In the genomic region with DNA sequence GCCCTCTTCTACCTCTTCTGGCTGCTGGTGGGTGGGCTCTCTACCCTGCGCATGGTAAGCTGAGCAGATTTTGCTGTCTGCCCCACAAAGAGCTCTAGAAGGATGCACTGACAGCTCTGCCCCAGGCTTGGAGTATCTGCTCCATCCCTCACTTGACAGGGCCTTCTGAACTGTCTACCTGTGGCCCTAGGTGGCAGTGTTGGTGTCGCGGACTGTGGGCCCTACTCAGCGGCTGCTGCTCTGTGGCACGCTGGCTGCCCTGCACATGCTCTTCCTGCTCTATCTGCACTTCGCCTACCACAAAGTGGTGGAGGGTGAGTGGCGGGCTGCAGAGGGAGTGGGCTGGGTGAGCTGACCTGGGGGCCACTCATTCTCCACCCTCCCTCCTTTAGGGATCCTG, we compare ENCODE assay signal across 15 mouse cellular contexts. TPM values are rescaled to one million over a fixed set of nuclear protein-coding genes. Genes with fewer than 3 reads are reported as not detected.
A peak's percentile ranks its signal among the peaks of the same experiment; 100 is the strongest.
DNase-seq lines count a peak whose midpoint lies in the region; ATAC-seq and TF ChIP-seq lines count a peak whose summit lies in the region.
"Had no signal": no experiment of that assay in that cellular context is flagged by ENCODE, and none has a peak within 500 bp of the region (broad histone marks: within the 10 kb centered on the region; RNA-seq: fewer than 3 reads in every experiment).

No protein-coding gene starts in this region.

- 0 out of 2 replicates have a peak overlapping the region, but pooled peaks have one; percentile 11 for H3K4me3 ChIP-seq in hindbrain, embryonic 10.5 days
- H3K4me3 ChIP-seq in hindbrain, embryonic 12.5 days = no peak overlapping the region
- no peak overlapping the region for H3K4me3 ChIP-seq in thymus, adult 2 months (ENCODE audit: control insufficient read depth, insufficient read depth, low read length)
- H3K4me3 ChIP-seq in limb, embryonic 10.5 days = 0 out of 2 replicates have a peak overlapping the region, but pooled peaks have one; percentile 3
- H3K4me3 ChIP-seq: heart, embryonic 15.5 days; kidney, embryonic 15.5 days had no signal

- no peak for TF ChIP-seq POLR2A in thymus, adult 2 months (IDR thresholded peaks at IDR 0.05; ENCODE audit: control insufficient read depth, extremely low read depth, insufficient read depth, low read length, poor library complexity)

- 83% methylated on average over 7 of the region's 7 CpGs for WGBS in hindbrain, embryonic 10.5 days
- 87% methylated on average over 7 of the region's 7 CpGs for WGBS in hindbrain, embryonic 12.5 days
- WGBS in thymus, adult 2 months = 83% methylated on average over 7 of the region's 7 CpGs
- WGBS in limb, embryonic 10.5 days = 83% methylated on average over 7 of the region's 7 CpGs

- H3K9ac ChIP-seq in hindbrain, embryonic 12.5 days = no peak overlapping the region
- H3K9ac ChIP-seq: heart, embryonic 15.5 days; hindbrain, embryonic 14.5 days; kidney, embryonic 15.5 days had no signal

- ATAC-seq in hindbrain, embryonic 12.5 days (ENCODE audit: low FRiP score) = no peak

- no peak overlapping the region for H3K27ac ChIP-seq in hindbrain, embryonic 10.5 days
- H3K27ac ChIP-seq in hindbrain, embryonic 12.5 days = no peak overlapping the region
- no peak overlapping the region for H3K27ac ChIP-seq in thymus, adult 2 months (ENCODE audit: control insufficient read depth, insufficient read depth, low read length)
- no peak overlapping the region for H3K27ac ChIP-seq in limb, embryonic 10.5 days
- H3K27ac ChIP-seq: heart, embryonic 15.5 days; hindbrain, embryonic 14.5 days; kidney, embryonic 15.5 days had no signal

- no peak for TF ChIP-seq CTCF in thymus, adult 2 months (IDR thresholded peaks at IDR 0.05; ENCODE audit: borderline replicate concordance, control insufficient read depth, extremely low read depth, insufficient read depth, low read length, poor library complexity)

- H3K27me3 ChIP-seq in hindbrain, embryonic 10.5 days (ENCODE audit: insufficient read depth, poor library complexity, severe bottlenecking) = peaks cover 23% of the 10 kb centered on the region
- H3K27me3 ChIP-seq in hindbrain, embryonic 12.5 days = peaks cover 18% of the 10 kb centered on the region
- H3K27me3 ChIP-seq in thymus, adult 2 months (ENCODE audit: control insufficient read depth, insufficient read depth, low read length) = peaks cover 6% of the 10 kb centered on the region; the same call in 1 of the 2 replicates
- H3K27me3 ChIP-seq in limb, embryonic 10.5 days (ENCODE audit: low read depth, poor library complexity, severe bottlenecking) = peaks cover 25% of the 10 kb centered on the region
- H3K27me3 ChIP-seq: CH12.LX had no signal

- H3K4me2 ChIP-seq in hindbrain, embryonic 12.5 days (replicated peaks) = no peak overlapping the region
- H3K4me2 ChIP-seq: heart, embryonic 15.5 days; hindbrain, embryonic 14.5 days; kidney, embryonic 15.5 days had no signal

- H3K36me3 ChIP-seq in hindbrain, embryonic 10.5 days = peaks cover 43% of the 10 kb centered on the region
- peaks cover 31% of the 10 kb centered on the region for H3K36me3 ChIP-seq in hindbrain, embryonic 12.5 days
- H3K36me3 ChIP-seq in thymus, adult 2 months (ENCODE audit: control insufficient read depth, insufficient read depth, low read length) = peaks cover 24% of the 10 kb centered on the region
- H3K36me3 ChIP-seq in limb, embryonic 10.5 days = peaks cover 47% of the 10 kb centered on the region

- no peaks in the 10 kb centered on the region for H3K9me3 ChIP-seq in hindbrain, embryonic 10.5 days
- no peaks in the 10 kb centered on the region for H3K9me3 ChIP-seq in hindbrain, embryonic 12.5 days (replicated peaks)
- no peaks in the 10 kb centered on the region for H3K9me3 ChIP-seq in limb, embryonic 10.5 days (replicated peaks)
- H3K9me3 ChIP-seq: heart, embryonic 15.5 days; kidney, embryonic 15.5 days had no signal

- no peak for DNase-seq in hindbrain, embryonic 10.5 days (ENCODE audit: low spot score)
- peak; percentile 40 for DNase-seq in thymus, adult 2 months
- no peak for DNase-seq in thymus, postnatal 0 days (ENCODE audit: low spot score)
- DNase-seq in limb, embryonic 10.5 days (ENCODE audit: low spot score) = no peak
- no peak for DNase-seq in right cerebral cortex, postnatal 4 days
- DNase-seq in urinary bladder, postnatal 10 days (ENCODE audit: low spot score) = no peak
- DNase-seq: adrenal gland, adult 8-10 months; layer of hippocampus, adult 9-11 months; lung, adult 18-20 months; retina, postnatal 1 day had no signal

- H3K4me1 ChIP-seq in hindbrain, embryonic 10.5 days (replicated peaks) = peaks cover 51% of the 10 kb centered on the region
- H3K4me1 ChIP-seq in hindbrain, embryonic 12.5 days = peaks cover 44% of the 10 kb centered on the region
- peaks cover 30% of the 10 kb centered on the region for H3K4me1 ChIP-seq in thymus, adult 2 months (replicated peaks; ENCODE audit: control insufficient read depth, insufficient read depth, low read length)
- peaks cover 41% of the 10 kb centered on the region for H3K4me1 ChIP-seq in limb, embryonic 10.5 days

RNA-seq across cellular contexts. Expression of gene Lrrc73, which starts 2.2 kb away (rescaled TPM):
- polyA plus RNA-seq in hindbrain, embryonic 10.5 days (2016; fragmentation: Nextera tagmentation; extraction: Ambion mirVana) = 2.0 and 3.8 TPM in 2 replicates
- polyA plus RNA-seq in hindbrain, embryonic 12.5 days (2016; fragmentation: Nextera tagmentation; extraction: Ambion mirVana) = 3.9 and 4.1 TPM in 2 replicates
- polyA plus RNA-seq in thymus, adult 2 months (2012; rRNA removed) = 4.2 and 5.3 TPM in 2 replicates
- 1.1 and 1.2 TPM in 2 replicates for polyA plus RNA-seq in thymus, postnatal 0 days (2015; fragmentation: Nextera tagmentation; extraction: Ambion mirVana)
- 0.25 and 0.44 TPM in 2 replicates for polyA plus RNA-seq in limb, embryonic 10.5 days (2016; fragmentation: Nextera tagmentation; extraction: Ambion mirVana)

RNA-seq across cellular contexts. Expression of gene Yipf3, which starts 3.3 kb away (rescaled TPM):
- 73.1 and 85.0 TPM in 2 replicates for polyA plus RNA-seq in hindbrain, embryonic 10.5 days (2016; fragmentation: Nextera tagmentation; extraction: Ambion mirVana)
- polyA plus RNA-seq in hindbrain, embryonic 12.5 days (2016; fragmentation: Nextera tagmentation; extraction: Ambion mirVana) = 77.2 and 83.8 TPM in 2 replicates
- 250 and 292 TPM in 2 replicates for polyA plus RNA-seq in thymus, adult 2 months (2012; rRNA removed)
- polyA plus RNA-seq in thymus, postnatal 0 days (2015; fragmentation: Nextera tagmentation; extraction: Ambion mirVana) = 119 and 124 TPM in 2 replicates
- 73.0 and 81.9 TPM in 2 replicates for polyA plus RNA-seq in limb, embryonic 10.5 days (2016; fragmentation: Nextera tagmentation; extraction: Ambion mirVana)

RNA-seq across cellular contexts. Expression of gene Polr1c, which starts 3.3 kb away (rescaled TPM):
- 107 and 135 TPM in 2 replicates for polyA plus RNA-seq in hindbrain, embryonic 10.5 days (2016; fragmentation: Nextera tagmentation; extraction: Ambion mirVana)
- 76.1 and 91.8 TPM in 2 replicates for polyA plus RNA-seq in hindbrain, embryonic 12.5 days (2016; fragmentation: Nextera tagmentation; extraction: Ambion mirVana)
- polyA plus RNA-seq in thymus, adult 2 months (2012; rRNA removed) = 52.6 and 60.6 TPM in 2 replicates
- polyA plus RNA-seq in thymus, postnatal 0 days (2015; fragmentation: Nextera tagmentation; extraction: Ambion mirVana) = 69.4 and 71.2 TPM in 2 replicates
- polyA plus RNA-seq in limb, embryonic 10.5 days (2016; fragmentation: Nextera tagmentation; extraction: Ambion mirVana) = 132 and 144 TPM in 2 replicates

RNA-seq across cellular contexts. Expression of gene Tjap1, which starts 31.7 kb away (rescaled TPM):
- 60.1 and 67.3 TPM in 2 replicates for polyA plus RNA-seq in hindbrain, embryonic 10.5 days (2016; fragmentation: Nextera tagmentation; extraction: Ambion mirVana)
- 50.0 and 54.1 TPM in 2 replicates for polyA plus RNA-seq in hindbrain, embryonic 12.5 days (2016; fragmentation: Nextera tagmentation; extraction: Ambion mirVana)
- polyA plus RNA-seq in thymus, adult 2 months (2012; rRNA removed) = 98.7 and 106 TPM in 2 replicates
- 26.8 and 27.6 TPM in 2 replicates for polyA plus RNA-seq in thymus, postnatal 0 days (2015; fragmentation: Nextera tagmentation; extraction: Ambion mirVana)
- polyA plus RNA-seq in limb, embryonic 10.5 days (2016; fragmentation: Nextera tagmentation; extraction: Ambion mirVana) = 60.3 and 61.2 TPM in 2 replicates

RNA-seq across cellular contexts. Expression of gene Dlk2, which starts 46.0 kb away (rescaled TPM):
- 1.4 and 1.5 TPM in 2 replicates for polyA plus RNA-seq in hindbrain, embryonic 10.5 days (2016; fragmentation: Nextera tagmentation; extraction: Ambion mirVana)
- polyA plus RNA-seq in hindbrain, embryonic 12.5 days (2016; fragmentation: Nextera tagmentation; extraction: Ambion mirVana) = 2.9 and 3.1 TPM in 2 replicates
- 8.5 and 11.3 TPM in 2 replicates for polyA plus RNA-seq in thymus, adult 2 months (2012; rRNA removed)
- 8.1 and 9.6 TPM in 2 replicates for polyA plus RNA-seq in thymus, postnatal 0 days (2015; fragmentation: Nextera tagmentation; extraction: Ambion mirVana)
- 0.65 and 1.3 TPM in 2 replicates for polyA plus RNA-seq in limb, embryonic 10.5 days (2016; fragmentation: Nextera tagmentation; extraction: Ambion mirVana)

Comparison
In these comparisons a context has a peak if more than half of its experiments do, and no peak if none do; other contexts are left out.
1. H3K4me3 ChIP-seq: peak in hindbrain, embryonic 10.5 days (single experiment) and limb, embryonic 10.5 days (single experiment); none in hindbrain, embryonic 12.5 days (single experiment) and thymus, adult 2 months (single experiment).